Comparison of ENCODE assay signal across 8 mouse cellular contexts in genomic region chr9:53384873-53385272, GRCm38 (mm10). TPM values are rescaled to one million over a fixed set of nuclear protein-coding genes. Genes with fewer than 3 reads are reported as not detected.
A peak's percentile ranks its signal among the peaks of the same experiment; 100 is the strongest.
DNase-seq lines count a peak whose midpoint lies in the region; ATAC-seq and TF ChIP-seq lines count a peak whose summit lies in the region.

No protein-coding gene starts in this region.

- no peaks in the 10 kb centered on the region for H3K36me3 ChIP-seq in limb, embryonic 12.5 days
- 0 out of 2 replicates have a peak, but pooled peaks cover 1% of the 10 kb centered on the region for H3K36me3 ChIP-seq in small intestine, adult 2 months (ENCODE audit: control insufficient read depth, insufficient read depth, low read length)

- peak overlapping the region; percentile 96 for H3K27ac ChIP-seq in limb, embryonic 12.5 days
- H3K27ac ChIP-seq in small intestine, adult 2 months (ENCODE audit: insufficient read depth, low read depth, low read length), result peak overlapping the region; percentile 92

- H3K9me3 ChIP-seq in limb, embryonic 12.5 days, result no peaks in the 10 kb centered on the region

- no peaks in the 10 kb centered on the region for H3K27me3 ChIP-seq in limb, embryonic 12.5 days
- H3K27me3 ChIP-seq in small intestine, adult 2 months (ENCODE audit: control insufficient read depth, insufficient read depth, low read length), result no peaks in the 10 kb centered on the region

- peak; percentile 12; the same call in 1 of the 2 replicates for ATAC-seq in limb, embryonic 12.5 days (ENCODE audit: insufficient number of reproducible peaks, insufficient read depth, low FRiP score, low TSS enrichment, low read depth)

- 9% methylated on average over 8 of the region's 8 CpGs for WGBS in limb, embryonic 12.5 days
- 8% methylated on average over 8 of the region's 8 CpGs for WGBS in small intestine, adult 2 months

- peak overlapping the region; percentile 76 for H3K4me3 ChIP-seq in limb, embryonic 12.5 days (replicated peaks)
- peak overlapping the region; percentile 84 for H3K4me3 ChIP-seq in small intestine, adult 2 months (ENCODE audit: low read depth, low read length)

- TF ChIP-seq POLR2A in small intestine, adult 2 months (IDR thresholded peaks at IDR 0.05; ENCODE audit: low read depth, low read length), result no peak

- H3K4me2 ChIP-seq in limb, embryonic 12.5 days, result peak overlapping the region; percentile 70

- peak overlapping the region; percentile 93; the same call in 1 of the 2 replicates for H3K9ac ChIP-seq in limb, embryonic 12.5 days (replicated peaks)

- no peak for TF ChIP-seq CTCF in small intestine, adult 2 months (IDR thresholded peaks at IDR 0.05; ENCODE audit: extremely low read depth, insufficient read length, insufficient replicate concordance, low read depth, low read length)

- DNase-seq in embryo, embryonic 11 days, result peak; percentile 42
- no peak for DNase-seq in embryo, embryonic 10 days (ENCODE audit: low spot score)
- peak; percentile 20 for DNase-seq in ovary, postnatal 36 days (ENCODE audit: low spot score)
- DNase-seq in ovary, postnatal 14 days (ENCODE audit: low spot score), result no peak
- no peak for DNase-seq in urinary bladder, postnatal 25 days (ENCODE audit: low spot score)
- no peak for DNase-seq in layer of hippocampus, adult 9-10 months (ENCODE audit: low spot score)

- 0 out of 2 replicates have a peak, but pooled peaks cover 4% of the 10 kb centered on the region for H3K4me1 ChIP-seq in limb, embryonic 12.5 days (replicated peaks)
- peaks cover 3% of the 10 kb centered on the region; the same call in 1 of the 2 replicates for H3K4me1 ChIP-seq in small intestine, adult 2 months (ENCODE audit: control insufficient read depth, insufficient read depth, insufficient read length, low read length)

RNA-seq across cellular contexts. Expression of gene Kdelc2, which starts 1.0 kb away (rescaled TPM):
- 15.9 TPM in 2 replicates for polyA plus RNA-seq in limb, embryonic 12.5 days (2016; fragmentation: Nextera tagmentation; extraction: Ambion mirVana)
- 1.5 and 2.6 TPM in 2 replicates for polyA plus RNA-seq in small intestine, adult 2 months (2012; rRNA removed)

RNA-seq across cellular contexts. Expression of gene 4930550C14Rik, which starts 17.3 kb away (rescaled TPM):
- 0.68 TPM in 2 replicates for polyA plus RNA-seq in limb, embryonic 12.5 days (2016; fragmentation: Nextera tagmentation; extraction: Ambion mirVana)
- polyA plus RNA-seq in small intestine, adult 2 months (2012; rRNA removed), result not detected in 2 replicates

Comparison
In these comparisons a context has a peak if more than half of its experiments do, and no peak if none do; other contexts are left out.
1. DNase-seq: peak in embryo, embryonic 11 days (single experiment) and ovary, postnatal 36 days (single experiment); none in embryo, embryonic 10 days (single experiment), ovary, postnatal 14 days (single experiment), urinary bladder, postnatal 25 days (single experiment) and layer of hippocampus, adult 9-10 months (single experiment).